Mouse (Mus musculus) MEL (cell line): ENCODE measurements around the gene Atp13a3. TPM values are rescaled to one million over a fixed set of nuclear protein-coding genes. Genes with fewer than 3 reads are reported as not detected.

Source experiments
- DNase-seq: peaks from one replicate; pipeline ENCODE4 v3.0.0; 2011; ENCODE audit warnings: low read depth, low spot score
- H3K27ac ChIP-seq: 2 replicates; pipeline ENCODE4 v1.5.1; 2012; ENCODE audit warnings: low read depth, mild to moderate bottlenecking, control low read depth, low read length, moderate library complexity; ENCODE audit not compliant: control insufficient read depth
- H3K27me3 ChIP-seq, 2 experiments: fragments of 150-350 bp in 1 of 2; sonication (generic) in 1 of 2; 2 replicates each; pipeline ENCODE4 v1.6.1; 2012; ENCODE audit warnings: low read length in 2 of 2, mild to moderate bottlenecking in 2 of 2, improper control_type of control experiment in 1 of 2, moderate library complexity in 1 of 2; ENCODE audit not compliant: insufficient read depth in 2 of 2, control insufficient read depth in 1 of 2
- H3K36me3 ChIP-seq, 2 experiments: 2 replicates each; pipeline ENCODE4 v1.6.1; 2012 to 2014; ENCODE audit warnings: low read length in 2 of 2, improper control_type of control experiment in 1 of 2, inconsistent platforms in 1 of 2, mild to moderate bottlenecking in 1 of 2; ENCODE audit not compliant: insufficient read depth in 2 of 2, control insufficient read depth in 1 of 2
- H3K4me1 ChIP-seq, 2 experiments: fragments of 150-350 bp in 1 of 2; sonication (generic) in 1 of 2; 2 replicates each; pipeline ENCODE4 v1.6.1; 2012; ENCODE audit warnings: low read length in 2 of 2, improper control_type of control experiment in 1 of 2, mild to moderate bottlenecking in 1 of 2; ENCODE audit not compliant: insufficient read depth in 2 of 2, control insufficient read depth in 1 of 2
- H3K4me3 ChIP-seq, 2 experiments: fragments of 150-350 bp in 1 of 2; sonication (generic) in 1 of 2; 2 replicates each; pipeline ENCODE4 v1.5.1; 2012; ENCODE audit warnings: low read depth in 2 of 2, low read length in 2 of 2, mild to moderate bottlenecking in 2 of 2, moderate library complexity in 2 of 2, control low read depth in 1 of 2, improper control_type of control experiment in 1 of 2; ENCODE audit not compliant: control insufficient read depth in 1 of 2, insufficient read depth in 1 of 2
- H3K79me2 ChIP-seq: 2 replicates; pipeline ENCODE4 v1.6.1; 2012; ENCODE audit warnings: mild to moderate bottlenecking, low read length, moderate library complexity; ENCODE audit not compliant: control insufficient read depth, poor library complexity, insufficient read depth
- H3K9ac ChIP-seq: 2 replicates; pipeline ENCODE4 v1.6.1; 2012; ENCODE audit warnings: low read depth, mild to moderate bottlenecking, control low read depth, low read length, moderate library complexity; ENCODE audit not compliant: control insufficient read depth, poor library complexity, severe bottlenecking
- H3K9me3 ChIP-seq: fragments of 150-350 bp; sonication (generic); replicated peaks from 2 replicates; pipeline ENCODE4 v1.6.1; 2012; ENCODE audit warnings: mild to moderate bottlenecking, low read length, improper control_type of control experiment, moderate library complexity; ENCODE audit not compliant: insufficient read depth
- CHD2 ChIP-seq: IDR thresholded peaks from 2 replicates; pipeline ENCODE4 v1.6.1; 2011; ENCODE audit warnings: low read length, improper control_type of control experiment
- CTCF ChIP-seq, 3 experiments: IDR thresholded peaks in 2 of 3; conservative IDR thresholded peaks in 1 of 3; 2 replicates each; pipeline ENCODE4 v1.5.1; 2011 to 2012; ENCODE audit warnings: low read length in 3 of 3, low read depth in 2 of 3, mild to moderate bottlenecking in 2 of 3, improper control_type of control experiment in 1 of 3, inconsistent platforms in 1 of 3, mixed read lengths in 1 of 3, moderate library complexity in 1 of 3; ENCODE audit not compliant: control insufficient read depth in 1 of 3, insufficient read depth in 1 of 3, poor library complexity in 1 of 3, severe bottlenecking in 1 of 3
- ELF1 ChIP-seq: IDR thresholded peaks from 2 replicates; pipeline ENCODE4 v1.6.1; 2014; ENCODE audit warnings: low read depth, mild to moderate bottlenecking, inconsistent platforms, low read length, improper control_type of control experiment, moderate library complexity
- EP300 ChIP-seq, 2 experiments: IDR thresholded peaks; 2 replicates each; pipeline ENCODE4 v1.6.1; 2011; ENCODE audit warnings: improper control_type of control experiment in 2 of 2, low read length in 2 of 2, low read depth in 1 of 2, mild to moderate bottlenecking in 1 of 2
- ETS1 ChIP-seq: IDR thresholded peaks from 2 replicates; pipeline ENCODE4 v1.6.1; 2012; ENCODE audit warnings: low read depth, mild to moderate bottlenecking, inconsistent platforms, low read length, improper control_type of control experiment, moderate library complexity
- GABPA ChIP-seq: IDR thresholded peaks from 2 replicates; pipeline ENCODE4 v1.6.1; 2012; ENCODE audit warnings: low read depth, mild to moderate bottlenecking, inconsistent platforms, low read length, improper control_type of control experiment, moderate library complexity
- GATA1 ChIP-seq: IDR thresholded peaks from 2 replicates; pipeline ENCODE4 v1.6.1; 2011; ENCODE audit warnings: low read depth, low read length, improper control_type of control experiment
- HCFC1 ChIP-seq: IDR thresholded peaks from 2 replicates; pipeline ENCODE4 v1.6.1; 2012; ENCODE audit warnings: low read depth, mild to moderate bottlenecking, inconsistent platforms, low read length, improper control_type of control experiment, moderate library complexity
- KAT2A ChIP-seq: conservative IDR thresholded peaks from 2 replicates; pipeline ENCODE4 v1.6.1; 2012; ENCODE audit warnings: low read depth, low read length, improper control_type of control experiment, inconsistent platforms
- MAFK ChIP-seq: IDR thresholded peaks from 2 replicates; pipeline ENCODE4 v1.6.1; 2011; ENCODE audit warnings: low read depth, mild to moderate bottlenecking, low read length, improper control_type of control experiment, borderline replicate concordance
- MEF2A ChIP-seq: IDR thresholded peaks from 2 replicates; pipeline ENCODE4 v1.6.1; 2014; ENCODE audit warnings: low read depth, mild to moderate bottlenecking, inconsistent platforms, low read length, improper control_type of control experiment; ENCODE audit not compliant: poor library complexity, insufficient replicate concordance, severe bottlenecking; ENCODE audit errors: extremely low read depth
- MYB ChIP-seq: IDR thresholded peaks from 2 replicates; pipeline ENCODE4 v1.6.1; 2011; ENCODE audit warnings: mild to moderate bottlenecking, low read depth, low read length, improper control_type of control experiment
- POLR2A ChIP-seq, 2 experiments: IDR thresholded peaks; 2 replicates each; pipeline ENCODE4 v1.6.1; 2011 to 2012; ENCODE audit warnings: low read length in 2 of 2, mild to moderate bottlenecking in 2 of 2, control low read depth in 1 of 2, improper control_type of control experiment in 1 of 2, low read depth in 1 of 2, moderate library complexity in 1 of 2; ENCODE audit not compliant: control insufficient read depth in 1 of 2, insufficient read depth in 1 of 2, poor library complexity in 1 of 2
- POLR2AphosphoS2 ChIP-seq: IDR thresholded peaks from 2 replicates; pipeline ENCODE4 v1.6.1; 2011; ENCODE audit warnings: low read length, improper control_type of control experiment
- RAD21 ChIP-seq: IDR thresholded peaks from 2 replicates; pipeline ENCODE4 v1.6.1; 2011; ENCODE audit warnings: mild to moderate bottlenecking, low read depth, low read length, improper control_type of control experiment
- RCOR1 ChIP-seq: IDR thresholded peaks from 2 replicates; pipeline ENCODE4 v1.6.1; 2012; ENCODE audit warnings: low read depth, mild to moderate bottlenecking, inconsistent platforms, low read length, improper control_type of control experiment
- SIN3A ChIP-seq: IDR thresholded peaks from 2 replicates; pipeline ENCODE4 v1.6.1; 2012; ENCODE audit warnings: low read length, improper control_type of control experiment, inconsistent platforms
- SMC3 ChIP-seq: IDR thresholded peaks from 2 replicates; pipeline ENCODE4 v1.6.1; 2011; ENCODE audit warnings: low read depth, low read length, improper control_type of control experiment
- TAL1 ChIP-seq: IDR thresholded peaks from 2 replicates; pipeline ENCODE4 v1.6.1; 2012; ENCODE audit warnings: mild to moderate bottlenecking, inconsistent platforms, low read length, moderate library complexity, mixed read lengths
- TBP ChIP-seq: IDR thresholded peaks from 2 replicates; pipeline ENCODE4 v1.8.0; 2011; ENCODE audit warnings: low read depth, low read length, improper control_type of control experiment
- UBTF ChIP-seq: IDR thresholded peaks from 2 replicates; pipeline ENCODE4 v1.6.1; 2012; ENCODE audit warnings: low read depth, mild to moderate bottlenecking, inconsistent platforms, low read length, improper control_type of control experiment, moderate library complexity, borderline replicate concordance; ENCODE audit not compliant: insufficient read depth
- USF1 ChIP-seq: IDR thresholded peaks from 2 replicates; pipeline ENCODE4 v1.6.1; 2014; ENCODE audit warnings: low read depth, mild to moderate bottlenecking, inconsistent platforms, low read length, improper control_type of control experiment, moderate library complexity
- USF2 ChIP-seq, 2 experiments: IDR thresholded peaks; 2 replicates each; pipeline ENCODE4 v1.6.1; 2011 to 2012; ENCODE audit warnings: improper control_type of control experiment in 2 of 2, low read length in 2 of 2, borderline replicate concordance in 1 of 2, inconsistent platforms in 1 of 2, low read depth in 1 of 2, mild to moderate bottlenecking in 1 of 2; ENCODE audit not compliant: insufficient read depth in 1 of 2
- ZC3H11A ChIP-seq: IDR thresholded peaks from 2 replicates; pipeline ENCODE4 v1.6.1; 2012; ENCODE audit warnings: low read depth, mild to moderate bottlenecking, inconsistent platforms, low read length, improper control_type of control experiment
- ZKSCAN1 ChIP-seq: IDR thresholded peaks from 2 replicates; pipeline ENCODE4 v1.6.1; 2012; ENCODE audit warnings: low read depth, mild to moderate bottlenecking, inconsistent platforms, low read length, improper control_type of control experiment, moderate library complexity
- polyA plus RNA-seq, 2 experiments: library from polyadenylated mRNA; stranded (reverse) in 1 of 2; unstranded in 1 of 2; fragments of >175 nt in 1 of 2; fragments of >200 nt in 1 of 2; gene quantifications; 2 replicates each; pipeline versions ENCODE4 v1.2.1 to v1.2.4; 2012; ENCODE audit warnings: low replicate concordance in 2 of 2, low read depth in 1 of 2; ENCODE audit not compliant: insufficient read length in 2 of 2, insufficient read depth in 1 of 2, missing spikeins in 1 of 2
- total RNA-seq: library from RNA; depleted of rRNA; stranded (reverse); fragments of 300-350 nt; gene quantifications from 2 replicates; pipeline ENCODE4 v1.2.3, GENCODE M21; 2012

Gene Atp13a3
- total and polyA plus RNA-seq, 3 experiments = 93.3 to 120 (median 117) TPM

DNA sequence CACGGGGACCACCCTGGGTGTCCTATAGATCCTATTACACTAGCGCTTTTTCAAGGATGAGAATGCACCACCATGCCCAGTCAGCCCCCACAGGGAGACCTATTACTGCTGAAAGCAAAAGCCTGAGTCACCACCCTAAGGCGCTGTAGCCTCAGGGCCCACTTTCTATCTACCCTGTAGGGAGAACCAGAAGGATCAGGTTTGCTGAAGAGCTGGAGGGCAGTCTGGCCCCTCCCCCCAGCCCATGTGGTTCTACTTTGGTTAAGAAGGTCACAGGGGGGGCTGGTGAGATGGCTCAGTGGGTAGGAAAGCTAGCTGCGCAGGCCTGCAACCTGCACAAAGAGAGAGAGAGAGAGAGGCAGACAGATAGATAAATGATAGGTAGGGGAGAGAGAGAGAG, 120.1 kb downstream of the Atp13a3 start:
- Histone ChIP-seq H3K9ac (no peak overlapping the region), H3K27ac (no peak overlapping the region), H3K27me3 (peaks cover 11 to 19% of the 10 kb centered on the region in 2 experiments), H3K36me3 (no peaks in the 10 kb centered on the region), H3K4me1 (no peaks in the 10 kb centered on the region), H3K4me3 (no peak overlapping the region), H3K9me3 (no peaks in the 10 kb centered on the region), H3K79me2 (no peaks in the 10 kb centered on the region)
- no peak for DNase-seq
- no peak for TF ChIP-seq MYB
- no peak for TF ChIP-seq USF2 (IDR thresholded peaks at IDR 0.05; ENCODE audit: borderline replicate concordance in 1 of 2, insufficient read depth in 1 of 2, low read depth in 1 of 2, low read length in 2 of 2)
- no peak for TF ChIP-seq GATA1
- no peak for TF ChIP-seq GABPA
- TF ChIP-seq RCOR1 = no peak
- TF ChIP-seq TAL1 = no peak
- TF ChIP-seq ELF1 = no peak
- TF ChIP-seq ZC3H11A = no peak
- TF ChIP-seq CHD2 = no peak
- TF ChIP-seq EP300 (IDR thresholded peaks at IDR 0.05; ENCODE audit: low read depth in 1 of 2, low read length in 2 of 2) = no peak
- no peak for TF ChIP-seq UBTF
- no peak for TF ChIP-seq POLR2A (IDR thresholded peaks at IDR 0.05; ENCODE audit: control insufficient read depth in 1 of 2, insufficient read depth in 1 of 2, low read depth in 1 of 2, low read length in 2 of 2, poor library complexity in 1 of 2)
- no peak for TF ChIP-seq MAFK
- no peak for TF ChIP-seq POLR2AphosphoS2
- TF ChIP-seq MEF2A = no peak

- peak; percentile 53 for DNase-seq
- Histone ChIP-seq H3K4me1 (no peaks in the 10 kb centered on the region), H3K27me3 (peaks cover 11 to 19% of the 10 kb centered on the region in 2 experiments), H3K36me3 (no peaks in the 10 kb centered on the region), H3K4me3 (no peak overlapping the region), H3K9ac (no peak overlapping the region), H3K27ac (no peak overlapping the region), H3K9me3 (no peaks in the 10 kb centered on the region), H3K79me2 (no peaks in the 10 kb centered on the region)
- TF ChIP-seq RAD21 = peak; percentile 33
- no peak for TF ChIP-seq UBTF
- no peak for TF ChIP-seq HCFC1
- TF ChIP-seq CTCF (IDR thresholded peaks at IDR 0.05 in 2 of 3, conservative IDR thresholded peaks at IDR 0.05 in 1 of 3; ENCODE audit: control insufficient read depth in 1 of 3, insufficient read depth in 1 of 3, low read depth in 2 of 3, low read length in 3 of 3, poor library complexity in 1 of 3, severe bottlenecking in 1 of 3) = peak; percentile 69 to 72 (median 71)
- TF ChIP-seq SMC3 = peak; percentile 66
- TF ChIP-seq ZKSCAN1 = no peak
- no peak for TF ChIP-seq TBP
- no peak for TF ChIP-seq KAT2A
- peak; percentile 35; the same call in 1 of the 2 replicates for TF ChIP-seq ZC3H11A
- TF ChIP-seq ETS1 = no peak
- TF ChIP-seq SIN3A = no peak
- no peak for TF ChIP-seq USF1
Measured at GRCm38 (mm10) chr16:30283743-30284337, 121.9 kb downstream of the Atp13a3 start.
